Comparison of ENCODE assay signal across 21 mouse cellular contexts in genomic region chr2:173395526-173395925, GRCm38 (mm10).
DNase-seq lines count a peak whose midpoint lies in the region; ATAC-seq and TF ChIP-seq lines count a peak whose summit lies in the region.
"Had no signal": no experiment of that assay in that cellular context is flagged by ENCODE, and none has a peak within 500 bp of the region (broad histone marks: within the 10 kb centered on the region; RNA-seq: fewer than 3 reads in every experiment).

No protein-coding gene starts in this region.

- TF ChIP-seq CTCF in intestine, postnatal 0 days (IDR thresholded peaks at IDR 0.05; ENCODE audit: low read depth): no peak

- DNase-seq in intestine, embryonic 14.5 days (ENCODE audit: low spot score): no peak
- peak; percentile 12 for DNase-seq in neural tube, embryonic 11.5 days (ENCODE audit: low spot score)
- no peak for DNase-seq in thymus, postnatal 14 days
- DNase-seq: adrenal gland, postnatal 14 days; cerebellum, adult 8-10 months; gastrocnemius, postnatal 36 days; heart, adult 2 months; layer of hippocampus, adult 9-11 months had no signal

- no peaks in the 10 kb centered on the region for H3K27me3 ChIP-seq in intestine, embryonic 14.5 days (replicated peaks; ENCODE audit: control insufficient read depth, insufficient read depth, low read length)
- no peaks in the 10 kb centered on the region for H3K27me3 ChIP-seq in intestine, postnatal 0 days (replicated peaks; ENCODE audit: control insufficient read depth, insufficient read depth, low read length)
- no peaks in the 10 kb centered on the region for H3K27me3 ChIP-seq in neural tube, embryonic 11.5 days (ENCODE audit: control insufficient read depth, insufficient read depth, low read length)
- no peaks in the 10 kb centered on the region for H3K27me3 ChIP-seq in neural tube, embryonic 15.5 days (replicated peaks)
- no peaks in the 10 kb centered on the region for H3K27me3 ChIP-seq in forebrain, embryonic 16.5 days (replicated peaks; ENCODE audit: control insufficient read depth, insufficient read depth, low read length)
- H3K27me3 ChIP-seq in stomach, embryonic 16.5 days (ENCODE audit: control insufficient read depth, insufficient read depth, low read length): no peaks in the 10 kb centered on the region
- H3K27me3 ChIP-seq: heart, embryonic 13.5 days; hindbrain, embryonic 12.5 days; midbrain, embryonic 15.5 days; neural tube, embryonic 13.5 days had no signal

- no peak overlapping the region for H3K4me2 ChIP-seq in intestine, embryonic 14.5 days (ENCODE audit: low read length)
- no peak overlapping the region for H3K4me2 ChIP-seq in intestine, postnatal 0 days (replicated peaks; ENCODE audit: low read depth)
- H3K4me2 ChIP-seq in neural tube, embryonic 11.5 days (ENCODE audit: low read depth): no peak overlapping the region
- H3K4me2 ChIP-seq in neural tube, embryonic 15.5 days: no peak overlapping the region
- H3K4me2 ChIP-seq in forebrain, embryonic 16.5 days (ENCODE audit: low read length): no peak overlapping the region
- H3K4me2 ChIP-seq in stomach, embryonic 16.5 days (ENCODE audit: low read depth, low read length): no peak overlapping the region
- H3K4me2 ChIP-seq: heart, embryonic 13.5 days; hindbrain, embryonic 12.5 days; midbrain, embryonic 15.5 days; neural tube, embryonic 13.5 days had no signal

- 14% methylated on average over 6 of the region's 6 CpGs for WGBS in intestine, embryonic 14.5 days
- 41% methylated on average over 6 of the region's 6 CpGs for WGBS in intestine, postnatal 0 days
- WGBS in neural tube, embryonic 11.5 days: 68% methylated on average over 6 of the region's 6 CpGs
- 39% methylated on average over 6 of the region's 6 CpGs for WGBS in neural tube, embryonic 15.5 days
- 32% methylated on average over 6 of the region's 6 CpGs for WGBS in forebrain, embryonic 16.5 days
- 23% methylated on average over 6 of the region's 6 CpGs for WGBS in stomach, embryonic 16.5 days

- no peak overlapping the region for H3K9ac ChIP-seq in intestine, embryonic 14.5 days (ENCODE audit: low read length)
- H3K9ac ChIP-seq in intestine, postnatal 0 days (ENCODE audit: low read depth, low read length): no peak overlapping the region
- no peak overlapping the region for H3K9ac ChIP-seq in neural tube, embryonic 11.5 days (ENCODE audit: low read length)
- H3K9ac ChIP-seq in neural tube, embryonic 15.5 days (replicated peaks): no peak overlapping the region
- H3K9ac ChIP-seq in forebrain, embryonic 16.5 days (replicated peaks; ENCODE audit: low read depth, low read length): no peak overlapping the region
- no peak overlapping the region for H3K9ac ChIP-seq in stomach, embryonic 16.5 days (ENCODE audit: low read length)
- H3K9ac ChIP-seq: heart, embryonic 13.5 days; hindbrain, embryonic 12.5 days; liver, embryonic 14.5 days; midbrain, embryonic 15.5 days; neural tube, embryonic 13.5 days had no signal

- H3K4me1 ChIP-seq in intestine, embryonic 14.5 days (replicated peaks; ENCODE audit: control insufficient read depth, insufficient read depth, low read length): peaks cover 5% of the 10 kb centered on the region; the same call in 1 of the 2 replicates
- no peaks in the 10 kb centered on the region for H3K4me1 ChIP-seq in intestine, postnatal 0 days (replicated peaks; ENCODE audit: control insufficient read depth, insufficient read depth, low read length)
- no peaks in the 10 kb centered on the region for H3K4me1 ChIP-seq in neural tube, embryonic 11.5 days (ENCODE audit: control insufficient read depth, insufficient read depth, low read length)
- H3K4me1 ChIP-seq in neural tube, embryonic 15.5 days: peaks cover 21% of the 10 kb centered on the region
- peaks cover 7% of the 10 kb centered on the region; the same call in 1 of the 2 replicates for H3K4me1 ChIP-seq in forebrain, embryonic 16.5 days (replicated peaks; ENCODE audit: control insufficient read depth, insufficient read depth, low read length)
- H3K4me1 ChIP-seq in stomach, embryonic 16.5 days (ENCODE audit: control insufficient read depth, insufficient read depth, low read length): no peaks in the 10 kb centered on the region
- H3K4me1 ChIP-seq: heart, embryonic 13.5 days; midbrain, embryonic 15.5 days had no signal

- no peak overlapping the region for H3K4me3 ChIP-seq in intestine, embryonic 14.5 days (ENCODE audit: low read depth, low read length)
- H3K4me3 ChIP-seq in intestine, postnatal 0 days (ENCODE audit: low read depth, low read length): no peak overlapping the region
- H3K4me3 ChIP-seq in neural tube, embryonic 11.5 days (ENCODE audit: low read depth, low read length): no peak overlapping the region
- no peak overlapping the region for H3K4me3 ChIP-seq in neural tube, embryonic 15.5 days (replicated peaks)
- H3K4me3 ChIP-seq in forebrain, embryonic 16.5 days (replicated peaks; ENCODE audit: low read length): no peak overlapping the region
- no peak overlapping the region for H3K4me3 ChIP-seq in stomach, embryonic 16.5 days (replicated peaks; ENCODE audit: low read length)
- H3K4me3 ChIP-seq: heart, adult 2 months; heart, embryonic 13.5 days; hindbrain, embryonic 12.5 days; left cerebral cortex, adult 2 months; midbrain, embryonic 15.5 days; neural tube, embryonic 13.5 days had no signal

- peak; percentile 67 for ATAC-seq in intestine, embryonic 14.5 days (replicated peaks; ENCODE audit: low FRiP score, low TSS enrichment, low read depth)
- no peak for ATAC-seq in intestine, postnatal 0 days
- ATAC-seq in neural tube, embryonic 11.5 days (ENCODE audit: insufficient read depth, low FRiP score, low TSS enrichment): no peak
- ATAC-seq in neural tube, embryonic 15.5 days (ENCODE audit: low FRiP score): no peak
- ATAC-seq in forebrain, embryonic 16.5 days: peak; percentile 82
- ATAC-seq in stomach, embryonic 16.5 days (ENCODE audit: insufficient read depth, low FRiP score): peak; percentile 73; the same call in 1 of the 2 replicates
- ATAC-seq: inflammation-experienced regulatory T-cells, adult 6 months; midbrain, embryonic 15.5 days had no signal

- no peaks in the 10 kb centered on the region for H3K36me3 ChIP-seq in intestine, embryonic 14.5 days (ENCODE audit: control insufficient read depth, insufficient read depth, low read length)
- no peaks in the 10 kb centered on the region for H3K36me3 ChIP-seq in intestine, postnatal 0 days (ENCODE audit: control insufficient read depth, insufficient read depth)
- H3K36me3 ChIP-seq in neural tube, embryonic 11.5 days (ENCODE audit: control insufficient read depth, insufficient read depth, low read length): no peaks in the 10 kb centered on the region
- no peaks in the 10 kb centered on the region for H3K36me3 ChIP-seq in neural tube, embryonic 15.5 days
- no peaks in the 10 kb centered on the region for H3K36me3 ChIP-seq in forebrain, embryonic 16.5 days (ENCODE audit: control insufficient read depth, insufficient read depth)
- no peaks in the 10 kb centered on the region for H3K36me3 ChIP-seq in stomach, embryonic 16.5 days (ENCODE audit: control insufficient read depth, insufficient read depth, low read length)
- H3K36me3 ChIP-seq: heart, embryonic 13.5 days; hindbrain, embryonic 12.5 days; midbrain, embryonic 15.5 days; neural tube, embryonic 13.5 days had no signal

- 0 out of 2 replicates have a peak, but pooled peaks cover 4% of the 10 kb centered on the region for H3K9me3 ChIP-seq in intestine, embryonic 14.5 days (ENCODE audit: control insufficient read depth, low read length)
- H3K9me3 ChIP-seq in intestine, postnatal 0 days (ENCODE audit: control insufficient read depth): no peaks in the 10 kb centered on the region
- 0 out of 2 replicates have a peak, but pooled peaks cover 2% of the 10 kb centered on the region for H3K9me3 ChIP-seq in neural tube, embryonic 11.5 days (ENCODE audit: control insufficient read depth, low read length)
- H3K9me3 ChIP-seq in neural tube, embryonic 15.5 days (replicated peaks): no peaks in the 10 kb centered on the region
- H3K9me3 ChIP-seq in forebrain, embryonic 16.5 days (ENCODE audit: control insufficient read depth, low read length): 0 out of 2 replicates have a peak, but pooled peaks cover 2% of the 10 kb centered on the region
- H3K9me3 ChIP-seq in stomach, embryonic 16.5 days (replicated peaks; ENCODE audit: control insufficient read depth, low read length): no peaks in the 10 kb centered on the region
- H3K9me3 ChIP-seq: heart, embryonic 13.5 days had no signal

- no peak overlapping the region for H3K27ac ChIP-seq in intestine, embryonic 14.5 days (ENCODE audit: low read depth)
- H3K27ac ChIP-seq in intestine, postnatal 0 days (ENCODE audit: low read depth, low read length): no peak overlapping the region
- no peak overlapping the region for H3K27ac ChIP-seq in neural tube, embryonic 11.5 days (ENCODE audit: low read depth, low read length)
- H3K27ac ChIP-seq in neural tube, embryonic 15.5 days (replicated peaks): no peak overlapping the region
- no peak overlapping the region for H3K27ac ChIP-seq in forebrain, embryonic 16.5 days (ENCODE audit: low read length)
- no peak overlapping the region for H3K27ac ChIP-seq in stomach, embryonic 16.5 days (ENCODE audit: low read length)
- H3K27ac ChIP-seq: heart, adult 2 months; heart, embryonic 13.5 days; hindbrain, embryonic 12.5 days; kidney, postnatal 0 days; left cerebral cortex, adult 2 months; liver, embryonic 14.5 days; macrophage; midbrain, embryonic 15.5 days; neural tube, embryonic 13.5 days had no signal

Comparison
In these comparisons a context has a peak if more than half of its experiments do, and no peak if none do; other contexts are left out.
1. ATAC-seq: peak in intestine, embryonic 14.5 days (single experiment), forebrain, embryonic 16.5 days (single experiment) and stomach, embryonic 16.5 days (single experiment); none in intestine, postnatal 0 days (single experiment), neural tube, embryonic 11.5 days (single experiment) and neural tube, embryonic 15.5 days (single experiment).